Mouse (Mus musculus): ENCODE results near the gene Hnrnpl. TPM values are rescaled to one million over a fixed set of nuclear protein-coding genes. Genes with fewer than 3 reads are reported as not detected.

Hnrnpl gene
- polyA plus RNA-seq, 1 experiment from 2014 or later: 231 TPM

DNA sequence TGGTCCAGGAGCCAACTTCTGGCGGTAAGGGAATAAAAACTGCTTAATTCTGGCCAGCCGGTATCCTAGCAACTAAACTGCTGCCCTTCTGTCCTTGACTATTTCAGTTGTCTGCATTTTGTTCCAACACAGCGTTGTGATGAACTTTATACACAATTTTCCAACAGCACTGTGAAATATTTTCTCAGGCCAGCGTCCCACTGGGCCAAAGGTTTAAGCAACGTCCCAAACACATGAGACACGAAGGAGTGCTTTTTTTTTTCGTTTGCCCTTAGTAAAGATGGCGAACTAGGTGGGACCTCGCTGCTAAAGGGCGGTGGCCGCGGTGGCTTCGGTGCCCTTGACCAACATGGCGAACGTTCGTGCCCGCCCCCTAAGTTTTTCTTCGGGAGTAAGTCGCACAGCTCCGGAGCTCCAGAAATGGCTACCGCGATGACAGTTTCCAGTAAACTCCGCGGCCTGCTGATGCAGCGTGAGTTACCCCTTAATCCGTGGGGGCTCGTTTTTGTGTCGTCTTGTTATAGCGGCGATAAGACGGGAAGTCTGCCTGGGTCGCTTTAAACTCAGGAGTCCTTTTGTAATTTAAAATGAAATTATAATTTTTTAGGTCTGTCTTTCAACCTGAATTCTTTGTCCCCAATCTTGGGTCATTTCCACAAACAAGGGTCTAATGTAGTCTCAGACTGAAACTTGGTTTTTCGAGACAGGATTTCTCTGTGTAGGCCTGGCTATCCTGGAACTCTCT is 16.8 kb downstream of the Hnrnpl start, which contains the start of gene Ech1:
Ech1 (plus strand) TSS at position 277 of the 745 bp plus-strand sequence.
- H3K36me3 ChIP-seq: peaks cover 33% of the 10 kb centered on the region
- peak within 1 kb of the TSS; percentile 52 for H3K4me3 ChIP-seq
- peaks cover 12% of the 10 kb centered on the region for H3K4me1 ChIP-seq
- H3K27me3 ChIP-seq: no peaks in the 10 kb centered on the region
- peak; percentile 82 for ATAC-seq (replicated peaks)
- no peaks in the 10 kb centered on the region for H3K9me3 ChIP-seq
- peak within 1 kb of the TSS; percentile 57 for H3K9ac ChIP-seq (replicated peaks)
- H3K4me2 ChIP-seq (replicated peaks): peak within 1 kb of the TSS; percentile 47
- 3% methylated on average over 33 of the region's 33 CpGs for WGBS
- peak within 1 kb of the TSS; percentile 67 for H3K27ac ChIP-seq (replicated peaks)

DNA sequence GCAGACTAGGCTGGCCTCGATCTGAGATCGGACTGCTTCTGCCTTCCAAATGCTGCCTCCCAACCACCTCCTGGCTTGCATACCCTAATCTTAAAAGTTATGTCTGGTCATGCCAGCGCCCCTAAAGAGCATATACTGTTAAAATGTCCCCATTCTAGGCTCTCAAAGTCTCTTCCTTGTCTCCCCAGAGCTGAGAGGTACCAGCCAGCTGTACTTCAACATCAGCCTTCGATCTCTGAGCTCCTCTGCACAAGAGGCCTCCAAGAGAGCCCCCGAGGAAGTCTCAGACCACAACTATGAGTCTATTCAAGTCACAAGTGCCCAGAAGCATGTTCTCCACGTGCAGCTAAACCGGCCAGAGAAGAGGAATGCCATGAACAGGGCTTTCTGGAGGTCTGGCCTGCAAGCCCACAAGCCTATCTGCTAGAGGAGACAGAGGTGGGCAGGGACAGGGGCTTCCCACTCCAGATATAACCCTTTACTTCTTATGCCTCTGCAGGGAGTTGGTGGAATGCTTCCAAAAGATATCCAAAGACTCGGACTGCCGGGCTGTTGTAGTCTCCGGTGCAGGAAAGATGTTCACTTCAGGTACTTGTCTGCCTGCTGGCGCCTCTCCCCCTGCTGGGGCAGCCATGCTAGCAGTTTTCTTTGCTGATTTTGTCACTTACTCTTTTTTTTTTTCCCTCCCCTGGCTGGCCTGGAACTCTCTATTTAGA is 17.5 kb downstream of the Hnrnpl start:
- Histone ChIP-seq H3K4me2 (replicated peaks) (peak overlapping the region; percentile 47), H3K27ac (replicated peaks) (peak overlapping the region; percentile 67), H3K27me3 (no peaks in the 10 kb centered on the region), H3K36me3 (peaks cover 29% of the 10 kb centered on the region), H3K4me1 (peaks cover 12% of the 10 kb centered on the region), H3K9ac (replicated peaks) (peak overlapping the region; percentile 57), H3K9me3 (no peaks in the 10 kb centered on the region), H3K4me3 (peak overlapping the region; percentile 52)
- ATAC-seq (replicated peaks): no peak
- WGBS: 64% methylated on average over 11 of the region's 11 CpGs

DNA sequence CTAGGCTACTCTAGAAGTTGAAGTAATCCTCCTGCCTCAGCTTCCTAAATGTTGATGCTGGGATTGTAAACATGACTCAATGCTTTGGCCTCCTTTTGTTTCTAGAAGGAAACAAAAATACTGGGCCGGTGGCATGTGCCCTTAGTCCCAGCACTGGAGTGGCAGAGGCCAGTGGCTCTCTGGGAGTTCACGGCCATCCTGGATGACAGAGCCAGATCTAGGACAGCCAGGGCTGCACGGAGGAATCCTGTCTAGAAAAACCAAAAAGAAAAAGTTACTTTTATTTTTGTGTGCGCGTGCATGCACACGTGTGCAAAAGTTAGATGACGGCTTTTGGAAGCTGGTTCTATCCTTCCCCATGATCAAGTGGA is 18.0 kb downstream of the Hnrnpl start:
- Histone ChIP-seq H3K36me3 (peaks cover 26% of the 10 kb centered on the region), H3K27ac (replicated peaks) (no peak overlapping the region), H3K9me3 (no peaks in the 10 kb centered on the region), H3K4me1 (peaks cover 12% of the 10 kb centered on the region), H3K4me2 (replicated peaks) (no peak overlapping the region), H3K27me3 (no peaks in the 10 kb centered on the region), H3K9ac (replicated peaks) (no peak overlapping the region), H3K4me3 (no peak overlapping the region; the same call in 1 of the 2 replicates)
- ATAC-seq (replicated peaks): no peak
- WGBS: 92% methylated on average over 7 of the region's 7 CpGs

DNA sequence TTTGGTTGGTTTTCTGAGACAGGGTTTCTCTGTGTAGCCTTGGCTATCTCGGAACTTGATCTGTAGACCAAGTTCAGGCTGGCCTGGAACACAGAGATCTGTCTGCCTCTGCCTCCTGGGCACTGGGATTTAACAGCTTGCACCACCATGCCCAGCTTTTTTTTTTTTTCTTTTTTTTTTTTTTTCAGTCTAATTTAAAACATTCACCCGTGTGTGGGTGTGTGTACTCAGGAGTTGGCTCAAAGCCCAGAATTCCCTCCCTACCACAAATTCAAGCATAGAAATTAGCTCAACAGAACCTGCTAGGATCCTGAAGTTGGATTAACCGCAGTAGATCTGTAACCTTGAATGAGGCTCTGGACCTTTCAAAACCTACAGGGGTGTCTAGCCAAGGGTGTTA is 19.0 kb downstream of the Hnrnpl start:
- Histone ChIP-seq H3K36me3 (peaks cover 19% of the 10 kb centered on the region), H3K9ac (replicated peaks) (no peak overlapping the region), H3K27me3 (no peaks in the 10 kb centered on the region), H3K4me1 (peaks cover 12% of the 10 kb centered on the region), H3K4me2 (replicated peaks) (no peak overlapping the region), H3K27ac (replicated peaks) (no peak overlapping the region), H3K9me3 (no peaks in the 10 kb centered on the region), H3K4me3 (no peak overlapping the region)
- 40% methylated on average over 3 of the region's 3 CpGs for WGBS
- no peak for ATAC-seq (replicated peaks)

DNA sequence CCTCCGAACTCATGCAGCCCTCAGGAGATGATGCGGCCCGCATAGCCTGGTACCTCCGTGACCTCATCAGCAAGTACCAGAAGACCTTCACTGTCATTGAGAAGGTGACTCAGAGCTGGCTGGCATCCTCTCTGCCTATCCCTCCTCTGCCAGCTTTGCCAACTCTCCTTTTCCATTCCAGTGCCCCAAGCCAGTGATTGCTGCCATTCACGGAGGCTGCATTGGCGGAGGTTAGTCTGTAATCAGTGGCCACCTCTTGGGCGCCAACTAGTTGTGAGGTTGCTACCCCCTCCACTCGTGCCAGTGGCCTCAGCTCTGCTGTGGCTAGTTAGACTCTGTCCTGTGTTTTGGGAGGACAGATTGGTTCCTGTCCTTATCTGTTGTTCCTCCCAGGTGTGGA is 21.5 kb downstream of the Hnrnpl start:
- no peaks in the 10 kb centered on the region for H3K27me3 ChIP-seq
- no peak for ATAC-seq (replicated peaks)
- WGBS: 89% methylated on average over 8 of the region's 8 CpGs

DNA sequence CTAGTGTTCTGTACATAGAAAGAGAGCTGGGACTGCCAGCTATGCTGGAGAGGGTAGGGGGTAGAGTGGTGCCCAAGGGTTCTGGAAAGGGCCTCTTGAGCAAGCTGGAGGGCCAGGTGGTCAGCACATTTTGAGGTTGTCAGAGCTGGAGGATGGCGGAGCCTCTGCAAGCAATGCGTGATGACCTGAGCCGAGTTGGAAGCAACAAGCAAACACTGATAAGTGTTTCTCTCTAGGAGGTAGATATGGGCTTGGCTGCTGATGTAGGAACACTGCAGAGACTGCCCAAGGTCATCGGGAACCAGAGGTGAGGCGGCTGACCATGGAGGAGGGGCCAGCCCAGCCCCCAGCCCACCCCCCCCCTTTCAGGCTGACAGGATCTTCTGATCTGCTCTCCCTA is 22.6 kb downstream of the Hnrnpl start:
- H3K9ac ChIP-seq (replicated peaks): no peak overlapping the region
- H3K27ac ChIP-seq (replicated peaks): no peak overlapping the region
- WGBS: 93% methylated on average over 5 of the region's 5 CpGs
- H3K36me3 ChIP-seq: peaks cover 12% of the 10 kb centered on the region; the same call in 1 of the 2 replicates
- H3K4me3 ChIP-seq: no peak overlapping the region
- no peaks in the 10 kb centered on the region for H3K27me3 ChIP-seq
- no peak overlapping the region for H3K4me2 ChIP-seq (replicated peaks)
- no peaks in the 10 kb centered on the region for H3K9me3 ChIP-seq
- ATAC-seq (replicated peaks): no peak
- peaks cover 2% of the 10 kb centered on the region for H3K4me1 ChIP-seq

More for the DNA sequence above, 21.5 kb downstream of the Hnrnpl start:
- H3K27ac ChIP-seq (replicated peaks): no peak overlapping the region
- H3K4me3 ChIP-seq: no peak overlapping the region
- H3K36me3 ChIP-seq: peaks cover 12% of the 10 kb centered on the region; the same call in 1 of the 2 replicates
- H3K4me1 ChIP-seq: peaks cover 8% of the 10 kb centered on the region
- no peaks in the 10 kb centered on the region for H3K9me3 ChIP-seq
- H3K9ac ChIP-seq (replicated peaks): no peak overlapping the region
- H3K4me2 ChIP-seq (replicated peaks): no peak overlapping the region

DNA sequence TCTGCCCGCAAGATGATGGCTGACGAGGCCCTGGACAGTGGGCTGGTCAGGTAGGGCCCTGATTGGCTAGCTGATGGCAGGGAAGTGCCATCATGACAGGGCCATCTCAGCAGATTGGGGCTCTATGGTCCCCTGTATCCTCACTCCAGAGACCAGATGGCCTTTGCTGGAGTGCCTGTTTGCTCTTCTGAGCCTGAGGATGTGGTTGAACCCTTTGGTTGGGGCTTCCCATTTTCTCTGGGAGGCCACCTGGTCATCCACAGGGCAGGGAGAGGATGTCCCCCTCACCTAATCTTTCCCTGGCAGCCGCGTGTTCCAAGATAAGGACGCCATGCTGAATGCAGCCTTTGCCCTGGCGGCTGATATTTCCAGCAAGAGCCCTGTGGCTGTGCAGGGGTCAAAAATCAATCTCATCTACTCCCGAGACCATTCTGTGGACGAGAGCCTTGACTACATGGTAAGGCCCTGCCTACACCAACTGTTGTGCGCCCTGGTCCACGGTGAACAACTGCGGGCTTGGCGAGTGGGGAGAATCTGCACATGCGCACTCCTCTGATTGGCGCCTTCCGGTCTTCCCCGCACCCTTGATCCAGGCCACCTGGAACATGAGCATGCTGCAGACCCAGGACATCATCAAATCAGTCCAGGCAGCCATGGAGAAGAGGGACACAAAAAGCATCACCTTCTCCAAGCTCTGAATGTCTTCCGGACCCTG is 23.2 kb downstream of the Hnrnpl start:
- no peak for ATAC-seq (replicated peaks)
- H3K27me3 ChIP-seq: no peaks in the 10 kb centered on the region
- no peak overlapping the region for H3K9ac ChIP-seq (replicated peaks)
- H3K36me3 ChIP-seq: peaks cover 12% of the 10 kb centered on the region; the same call in 1 of the 2 replicates
- no peak overlapping the region for H3K4me2 ChIP-seq (replicated peaks)
- H3K9me3 ChIP-seq: no peaks in the 10 kb centered on the region
- H3K4me1 ChIP-seq: no peaks in the 10 kb centered on the region
- H3K27ac ChIP-seq (replicated peaks): no peak overlapping the region
- H3K4me3 ChIP-seq: no peak overlapping the region
- 94% methylated on average over 17 of the region's 17 CpGs for WGBS

DNA sequence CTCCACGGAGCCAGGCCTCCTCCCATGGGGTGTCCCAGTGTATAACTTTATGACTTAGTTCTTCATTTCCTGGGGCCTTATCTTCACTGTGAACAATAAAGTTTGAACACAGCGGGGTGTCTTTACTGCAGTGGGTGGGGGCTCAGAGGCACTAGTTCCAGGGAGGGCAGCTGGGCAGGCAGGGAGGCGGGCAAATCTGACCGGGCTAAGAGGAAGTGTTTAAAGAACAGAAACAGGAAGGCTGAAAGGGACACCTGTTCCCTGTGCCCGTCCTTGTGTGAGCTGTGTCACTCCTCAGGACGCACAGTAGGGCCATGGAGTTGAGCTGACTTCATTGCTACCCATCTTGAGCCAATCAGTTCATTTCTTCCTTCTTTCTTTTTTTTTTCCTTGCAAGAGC is 23.8 kb downstream of the Hnrnpl start:
- no peak overlapping the region for H3K4me2 ChIP-seq (replicated peaks)
- H3K4me1 ChIP-seq: no peaks in the 10 kb centered on the region
- no peak for ATAC-seq (replicated peaks)
- H3K27me3 ChIP-seq: no peaks in the 10 kb centered on the region
- H3K4me3 ChIP-seq: no peak overlapping the region
- no peaks in the 10 kb centered on the region for H3K9me3 ChIP-seq
- no peak overlapping the region for H3K9ac ChIP-seq (replicated peaks)
- H3K36me3 ChIP-seq: peaks cover 12% of the 10 kb centered on the region; the same call in 1 of the 2 replicates
- WGBS: 84% methylated on average over 6 of the region's 6 CpGs
- no peak overlapping the region for H3K27ac ChIP-seq (replicated peaks)

DNA sequence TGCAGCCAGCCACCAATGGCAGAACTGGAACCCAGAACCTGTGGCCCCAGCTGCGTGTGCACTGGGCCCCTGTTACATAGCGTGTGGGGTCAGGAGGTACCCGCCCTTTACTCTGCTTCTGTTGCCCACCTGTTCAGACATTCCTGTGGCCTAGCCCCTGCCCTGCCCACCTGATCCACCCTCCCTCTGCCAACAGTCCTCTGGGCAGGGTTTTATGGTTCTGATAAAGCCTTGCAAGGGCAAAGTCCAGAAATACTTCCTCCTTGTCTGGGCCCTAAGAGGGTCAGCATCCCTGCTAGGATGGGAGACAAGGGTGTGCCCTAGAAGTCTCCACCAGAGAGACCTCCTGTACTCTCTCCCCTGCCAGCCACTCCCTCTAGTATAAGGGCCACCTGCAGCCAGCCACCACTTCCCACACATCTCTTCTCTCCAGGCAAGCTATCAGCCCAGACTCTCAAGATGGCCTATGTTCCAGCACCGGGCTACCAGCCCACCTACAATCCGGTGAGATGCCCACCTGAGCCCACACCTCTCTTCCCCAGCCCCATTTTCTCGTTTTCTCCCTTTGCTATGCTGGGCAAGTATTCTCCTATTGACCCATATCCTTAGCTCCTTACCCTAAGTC is 25.5 kb downstream of the Hnrnpl start, which contains the start of gene Lgals4:
Lgals4 (plus strand) TSS at position 132 of the 625 bp plus-strand sequence.
- no peak within 1 kb of the TSS for H3K4me3 ChIP-seq
- H3K27me3 ChIP-seq: no peaks in the 10 kb centered on the region
- no peak for ATAC-seq (replicated peaks)
- H3K9me3 ChIP-seq: no peaks in the 10 kb centered on the region
- no peak within 1 kb of the TSS for H3K4me2 ChIP-seq (replicated peaks)
- WGBS: 89% methylated on average over 6 of the region's 6 CpGs
- peaks cover 12% of the 10 kb centered on the region; the same call in 1 of the 2 replicates for H3K36me3 ChIP-seq
- no peak within 1 kb of the TSS for H3K27ac ChIP-seq (replicated peaks)
- no peak within 1 kb of the TSS for H3K9ac ChIP-seq (replicated peaks)
- no peaks in the 10 kb centered on the region for H3K4me1 ChIP-seq

DNA sequence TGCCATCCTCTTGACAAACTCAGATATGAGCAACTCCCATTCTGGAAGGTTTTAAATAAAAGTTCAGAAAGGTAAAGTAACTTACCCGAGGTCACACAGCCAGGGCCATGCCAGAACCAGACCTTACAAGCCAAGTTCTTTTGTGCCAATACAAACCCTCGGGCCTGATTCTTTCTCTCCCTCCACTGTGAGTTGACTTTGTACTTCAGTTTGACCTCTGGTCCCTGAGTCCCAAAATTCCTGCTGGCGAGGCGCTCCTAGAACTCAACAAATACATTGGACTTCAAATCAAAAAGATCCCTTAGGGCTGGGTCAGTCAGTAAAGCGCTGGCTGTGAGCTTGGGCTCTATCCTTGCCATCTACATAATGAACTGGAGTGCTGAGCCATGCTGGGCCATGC is 28.6 kb downstream of the Hnrnpl start:
- no peaks in the 10 kb centered on the region for H3K27me3 ChIP-seq
- ATAC-seq (replicated peaks): no peak
- WGBS: 87% methylated on average over 5 of the region's 5 CpGs
- no peaks in the 10 kb centered on the region for H3K4me1 ChIP-seq
- no peaks in the 10 kb centered on the region for H3K9me3 ChIP-seq
- H3K36me3 ChIP-seq: no peaks in the 10 kb centered on the region
- no peak overlapping the region for H3K4me3 ChIP-seq
- H3K4me2 ChIP-seq (replicated peaks): no peak overlapping the region
- H3K27ac ChIP-seq (replicated peaks): no peak overlapping the region
- no peak overlapping the region for H3K9ac ChIP-seq (replicated peaks)

DNA sequence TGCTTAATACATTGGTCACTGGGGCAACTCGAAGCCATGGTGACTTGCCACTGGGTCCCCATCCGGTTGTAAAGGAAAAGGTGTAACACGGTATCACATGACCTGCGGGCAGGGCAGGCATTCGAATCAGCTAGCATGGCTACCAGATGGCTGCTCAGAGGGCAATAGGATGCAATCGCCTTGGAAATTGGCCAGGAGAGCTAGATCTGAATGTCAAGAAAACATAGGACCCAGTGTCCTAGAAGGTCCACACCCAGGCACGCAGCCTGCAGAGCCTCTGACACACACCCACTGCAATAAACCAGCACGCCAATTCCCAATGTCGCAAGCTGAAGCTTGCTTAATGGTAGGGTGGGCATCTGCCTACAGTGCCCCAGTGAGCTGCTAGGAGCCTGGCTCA is 30.0 kb downstream of the Hnrnpl start:
- ATAC-seq (replicated peaks): no peak
- 86% methylated on average over 9 of the region's 9 CpGs for WGBS
- no peak overlapping the region for H3K27ac ChIP-seq (replicated peaks)

More for the DNA sequence above, 30.0 kb downstream of the Hnrnpl start:
- Histone ChIP-seq H3K4me2 (replicated peaks) (no peak overlapping the region), H3K27me3 (no peaks in the 10 kb centered on the region), H3K36me3 (no peaks in the 10 kb centered on the region), H3K4me1 (no peaks in the 10 kb centered on the region), H3K9me3 (no peaks in the 10 kb centered on the region), H3K4me3 (no peak overlapping the region), H3K9ac (replicated peaks) (no peak overlapping the region)
